Mouse (Mus musculus): ENCODE data around the gene Pigs. TPM values are rescaled to one million over a fixed set of nuclear protein-coding genes. Genes with fewer than 3 reads are reported as not detected.

The Pigs gene
- total and polyA plus RNA-seq, 2 experiments from 2014 or later: 88.3 to 105 TPM

GRCm38 (mm10) chr11:78349441-78350358 is 21.5 kb downstream of the Pigs start:
- Histone ChIP-seq H3K9ac (replicated peaks; ENCODE audit: low read length) (no peak overlapping the region), H3K4me2 (ENCODE audit: low read depth, low read length) (no peak overlapping the region), H3K9me3 (ENCODE audit: low read length) (no peaks in the 10 kb centered on the region), H3K4me1 (ENCODE audit: insufficient read depth, low read length) (peaks cover 11% of the 10 kb centered on the region; the same call in 1 of the 2 replicates), H3K27ac (no peak overlapping the region), H3K27me3 (ENCODE audit: insufficient read depth, low read length) (no peaks in the 10 kb centered on the region), H3K36me3 (ENCODE audit: insufficient read depth, low read length) (no peaks in the 10 kb centered on the region; the same call in 1 of the 2 replicates), H3K4me3 (ENCODE audit: low read length) (no peak overlapping the region)
- 79% methylated on average over 4 of the region's 4 CpGs for WGBS
- ATAC-seq (no peak), DNase-seq (ENCODE audit: low spot score) (no peak)
- TF ChIP-seq CTCF (IDR thresholded peaks at IDR 0.05; ENCODE audit: low read depth): no peak

- Histone ChIP-seq H3K4me3 (ENCODE audit: low read length) (no peak overlapping the region), H3K27me3 (ENCODE audit: insufficient read depth, low read length) (no peaks in the 10 kb centered on the region), H3K27ac (no peak overlapping the region), H3K4me2 (ENCODE audit: low read depth, low read length) (no peak overlapping the region), H3K9me3 (ENCODE audit: low read length) (no peaks in the 10 kb centered on the region), H3K36me3 (ENCODE audit: insufficient read depth, low read length) (no peaks in the 10 kb centered on the region; the same call in 1 of the 2 replicates), H3K9ac (replicated peaks; ENCODE audit: low read length) (no peak overlapping the region), H3K4me1 (ENCODE audit: insufficient read depth, low read length) (no peaks in the 10 kb centered on the region)
- DNase-seq (ENCODE audit: low spot score) (no peak), ATAC-seq (no peak)
- 89% methylated on average over 1 of the region's 1 CpGs for WGBS
- TF ChIP-seq CTCF (IDR thresholded peaks at IDR 0.05; ENCODE audit: low read depth): no peak
Observed at GRCm38 (mm10) chr11:78353081-78353480, 24.9 kb downstream of the Pigs start.

GRCm38 (mm10) chr11:78354905-78355304 is 26.7 kb downstream of the Pigs start:
- no peak overlapping the region for H3K9ac ChIP-seq (replicated peaks; ENCODE audit: low read length)
- H3K9me3 ChIP-seq (ENCODE audit: low read length): no peaks in the 10 kb centered on the region
- no peaks in the 10 kb centered on the region for H3K27me3 ChIP-seq (ENCODE audit: insufficient read depth, low read length)
- H3K4me1 ChIP-seq (ENCODE audit: insufficient read depth, low read length): no peaks in the 10 kb centered on the region
- WGBS: 84% methylated on average over 6 of the region's 6 CpGs
- H3K27ac ChIP-seq: no peak overlapping the region
- no peak for TF ChIP-seq CTCF (IDR thresholded peaks at IDR 0.05; ENCODE audit: low read depth)
- no peak for DNase-seq (ENCODE audit: low spot score)
- no peak overlapping the region for H3K4me3 ChIP-seq (ENCODE audit: low read length)
- H3K36me3 ChIP-seq (ENCODE audit: insufficient read depth, low read length): no peaks in the 10 kb centered on the region
- no peak for ATAC-seq
- no peak overlapping the region for H3K4me2 ChIP-seq (ENCODE audit: low read depth, low read length)

GRCm38 (mm10) chr11:78355471-78356238 is 27.4 kb downstream of the Pigs start:
- H3K36me3 ChIP-seq (ENCODE audit: insufficient read depth, low read length): no peaks in the 10 kb centered on the region
- no peaks in the 10 kb centered on the region for H3K4me1 ChIP-seq (ENCODE audit: insufficient read depth, low read length)
- H3K27me3 ChIP-seq (ENCODE audit: insufficient read depth, low read length): no peaks in the 10 kb centered on the region
- 32% methylated on average over 4 of the region's 4 CpGs for WGBS
- no peak overlapping the region for H3K4me3 ChIP-seq (ENCODE audit: low read length)
- no peak overlapping the region for H3K9ac ChIP-seq (replicated peaks; ENCODE audit: low read length)
- no peak overlapping the region for H3K27ac ChIP-seq
- ATAC-seq (peak; percentile 41; the same call in 1 of the 2 replicates), DNase-seq (ENCODE audit: low spot score) (peak; percentile 73)
- TF ChIP-seq CTCF (IDR thresholded peaks at IDR 0.05; ENCODE audit: low read depth): peak; percentile 75
- H3K9me3 ChIP-seq (ENCODE audit: low read length): no peaks in the 10 kb centered on the region
- H3K4me2 ChIP-seq (ENCODE audit: low read depth, low read length): no peak overlapping the region

GRCm38 (mm10) chr11:78358330-78359007 is 30.3 kb downstream of the Pigs start:
- Histone ChIP-seq H3K4me1 (ENCODE audit: insufficient read depth, low read length) (no peaks in the 10 kb centered on the region), H3K27ac (no peak overlapping the region), H3K9ac (replicated peaks; ENCODE audit: low read length) (no peak overlapping the region), H3K27me3 (ENCODE audit: insufficient read depth, low read length) (no peaks in the 10 kb centered on the region), H3K36me3 (ENCODE audit: insufficient read depth, low read length) (no peaks in the 10 kb centered on the region), H3K4me3 (ENCODE audit: low read length) (no peak overlapping the region), H3K4me2 (ENCODE audit: low read depth, low read length) (no peak overlapping the region), H3K9me3 (ENCODE audit: low read length) (no peaks in the 10 kb centered on the region)
- DNase-seq (ENCODE audit: low spot score) (peak; percentile 64), ATAC-seq (no peak)
- 16% methylated on average over 22 of the region's 22 CpGs for WGBS
- TF ChIP-seq CTCF (IDR thresholded peaks at IDR 0.05; ENCODE audit: low read depth): peak; percentile 72

- Histone ChIP-seq H3K36me3 (ENCODE audit: insufficient read depth, low read length) (no peaks in the 10 kb centered on the region), H3K27ac (no peak overlapping the region), H3K4me1 (ENCODE audit: insufficient read depth, low read length) (no peaks in the 10 kb centered on the region), H3K9me3 (ENCODE audit: low read length) (no peaks in the 10 kb centered on the region), H3K27me3 (ENCODE audit: insufficient read depth, low read length) (no peaks in the 10 kb centered on the region), H3K9ac (replicated peaks; ENCODE audit: low read length) (no peak overlapping the region), H3K4me2 (ENCODE audit: low read depth, low read length) (peak overlapping the region; percentile 45), H3K4me3 (ENCODE audit: low read length) (peak overlapping the region; percentile 13; the same call in 1 of the 2 replicates)
- ATAC-seq: peak; percentile 62
- 11% methylated on average over 13 of the region's 13 CpGs for WGBS
- peak; percentile 90 for DNase-seq (ENCODE audit: low spot score)
- peak; percentile 81 for TF ChIP-seq CTCF (IDR thresholded peaks at IDR 0.05; ENCODE audit: low read depth)
Observed at GRCm38 (mm10) chr11:78360125-78360788, 32.0 kb downstream of the Pigs start.
